Mouse (Mus musculus) bone marrow macrophage, adult 2 months (primary cell): ENCODE data around the gene Fkbp1a.

Experiments used
- CTCF ChIP-seq: IDR thresholded peaks from 2 replicates; pipeline ENCODE4 v1.5.1; 2012; ENCODE audit warnings: low read depth, mild to moderate bottlenecking, low read length, moderate library complexity
- POLR2A ChIP-seq: IDR thresholded peaks from 2 replicates; pipeline ENCODE4 v1.6.1; 2012; ENCODE audit warnings: mild to moderate bottlenecking, low read depth, low read length, borderline replicate concordance

GRCm38 (mm10) chr2:151528066-151528465 lies 14.2 kb upstream of the Fkbp1a start:
- TF ChIP-seq CTCF (no peak), POLR2A (no peak)
